Mouse (Mus musculus) liver, adult 2 months (tissue): Measurements from ENCODE around the gene Pfkp.

Experiments
- CTCF ChIP-seq: fragments of 200-500 bp; IDR thresholded peaks from 2 replicates; pipeline ENCODE4 v1.5.1; 2011; ENCODE audit warnings: low read depth, low read length, control low read depth
- POLR2A ChIP-seq: fragments of 200-500 bp; IDR thresholded peaks from 2 replicates; pipeline ENCODE4 v1.6.1; 2011; ENCODE audit warnings: low read length, control low read depth; ENCODE audit not compliant: insufficient read depth; ENCODE audit errors: extremely low read depth

DNA sequence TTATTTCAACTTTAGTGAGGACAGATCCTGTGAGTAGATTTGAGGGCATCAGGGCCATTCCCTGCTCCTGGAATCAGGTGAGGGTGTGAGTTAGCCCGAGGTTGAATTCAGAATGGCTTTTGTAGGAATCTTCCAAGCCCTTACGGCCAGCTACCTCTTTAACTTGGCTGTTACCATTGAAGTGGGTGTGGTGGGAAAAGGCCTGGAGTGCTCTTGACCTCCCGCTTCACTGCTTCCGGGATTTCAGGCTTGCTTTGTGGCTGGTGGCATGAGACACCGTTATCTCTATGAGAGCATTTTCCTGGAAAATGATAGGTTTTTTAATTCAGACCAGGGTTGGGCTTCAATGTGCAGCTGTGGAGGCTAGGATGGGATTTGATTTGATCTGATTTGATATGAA lies 83.0 kb downstream of the Pfkp start:
- TF ChIP-seq CTCF (no peak), POLR2A (no peak)
